Mouse (Mus musculus) bone marrow macrophage, adult 2 months (primary cell): ENCODE measurements around the gene Lrrc56.

ENCODE experiments used
- CTCF ChIP-seq: IDR thresholded peaks from 2 replicates; pipeline ENCODE4 v1.5.1; 2012; ENCODE audit warnings: low read depth, mild to moderate bottlenecking, low read length, moderate library complexity
- POLR2A ChIP-seq: IDR thresholded peaks from 2 replicates; pipeline ENCODE4 v1.6.1; 2012; ENCODE audit warnings: mild to moderate bottlenecking, low read depth, low read length, borderline replicate concordance

- no peak for TF ChIP-seq CTCF
- no peak for TF ChIP-seq POLR2A
These were observed 18.9 kb upstream of the Lrrc56 start for GRCm38 (mm10) chr7:141175068-141175467.
